Mouse (Mus musculus) stomach, postnatal 0 days (tissue): Measurements from ENCODE around the gene Ntan1. TPM values are rescaled to one million over a fixed set of nuclear protein-coding genes. Genes with fewer than 3 reads are reported as not detected.
"Not testable (repeated sequence)": the region's sequence is repeated elsewhere in the genome, so short reads cannot be mapped to it uniquely, and the experiment has no call there.

Source experiments
- ATAC-seq: fragments of 200-750 bp; cut with Nextera tagmentation; 2 replicates; pipeline ENCODE4 v1.8.0; 2017; ENCODE audit not compliant: low FRiP score, low TSS enrichment
- DNase-seq: peaks from one replicate; pipeline ENCODE4 v3.0.0-alpha.2; 2016; ENCODE audit warnings: low spot score
- H3K27ac ChIP-seq: fragments of 300-500 bp; sonication (generic); replicated peaks from 2 replicates; pipeline ENCODE4 v1.5.1; 2014; ENCODE audit warnings: mild to moderate bottlenecking, control low read depth
- H3K27me3 ChIP-seq: fragments of 300-500 bp; sonication (generic); 2 replicates; pipeline ENCODE4 v1.6.1; 2014; ENCODE audit warnings: low read length; ENCODE audit not compliant: control insufficient read depth, insufficient read depth
- H3K36me3 ChIP-seq: fragments of 300-500 bp; sonication (generic); 2 replicates; pipeline ENCODE4 v1.6.1; 2014; ENCODE audit warnings: low read length, mixed read lengths; ENCODE audit not compliant: control insufficient read depth, insufficient read depth
- H3K4me1 ChIP-seq: fragments of 300-500 bp; sonication (generic); replicated peaks from 2 replicates; pipeline ENCODE4 v1.6.1; 2014; ENCODE audit warnings: antibody characterized with exemption; ENCODE audit not compliant: control insufficient read depth, insufficient read depth
- H3K4me2 ChIP-seq: fragments of 300-500 bp; sonication (generic); replicated peaks from 2 replicates; pipeline ENCODE4 v1.6.1; 2014; ENCODE audit warnings: low read depth, mild to moderate bottlenecking, control low read depth, moderate library complexity
- H3K4me3 ChIP-seq: fragments of 300-500 bp; sonication (generic); 2 replicates; pipeline ENCODE4 v1.5.1; 2014; ENCODE audit warnings: low read depth, low read length, control low read depth
- H3K9ac ChIP-seq: fragments of 300-500 bp; sonication (generic); 2 replicates; pipeline ENCODE4 v1.6.1; 2014; ENCODE audit warnings: mild to moderate bottlenecking, low read length, control low read depth, mixed read lengths
- H3K9me3 ChIP-seq: fragments of 300-500 bp; sonication (generic); 2 replicates; pipeline ENCODE4 v1.6.1; 2016; ENCODE audit warnings: low read length; ENCODE audit not compliant: control insufficient read depth
- CTCF ChIP-seq: IDR thresholded peaks from 2 replicates; pipeline ENCODE4 v1.5.1; 2016; ENCODE audit warnings: antibody characterized with exemption, low read depth, mild to moderate bottlenecking, moderate library complexity
- EP300 ChIP-seq: optimal IDR thresholded peaks from 2 replicates; pipeline ENCODE3; 2016; ENCODE audit warnings: antibody characterized with exemption
- whole genome bisulfite sequencing: fragments of 180-500 bp; shearing (Covaris S2); extraction: QIAGEN DNeasy Blood & Tissue Kit; methylation state at CpG from one replicate; pipeline ENCODE4 v1.1.7; 2014; 5-methylcytosine and 5-hydroxymethylcytosine counted together
- polyA plus RNA-seq: library from polyadenylated mRNA; unstranded; fragments of >200 nt; fragmentation: Nextera tagmentation; extraction: Ambion mirVana; gene quantifications from 2 replicates; pipeline ENCODE4 v1.2.1, GENCODE M21; 2015

Ntan1 gene
- polyA plus RNA-seq, 1 experiment from 2014 or later: 124 TPM

GRCm38 (mm10) chr16:13853886-13854285 is 35.2 kb downstream of the Ntan1 start:
- ATAC-seq: no peak
- no peaks in the 10 kb centered on the region for H3K4me1 ChIP-seq
- WGBS: 93% methylated on average over 4 of the region's 4 CpGs

GRCm38 (mm10) chr16:13866076-13866475 is 47.4 kb downstream of the Ntan1 start:
- H3K36me3 ChIP-seq: peaks cover 10% of the 10 kb centered on the region
- no peaks in the 10 kb centered on the region for H3K27me3 ChIP-seq
- no peak overlapping the region for H3K4me2 ChIP-seq
- H3K27ac ChIP-seq: peak overlapping the region; percentile 53; the same call in 1 of the 2 replicates
- ATAC-seq (peak; percentile 48; the same call in 1 of the 2 replicates), DNase-seq (no peak)
- no peak for TF ChIP-seq EP300
- WGBS: 41% methylated on average over 4 of the region's 4 CpGs
- no peaks in the 10 kb centered on the region for H3K4me1 ChIP-seq
- no peaks in the 10 kb centered on the region for H3K9me3 ChIP-seq
- no peak overlapping the region for H3K4me3 ChIP-seq
- no peak overlapping the region for H3K9ac ChIP-seq

More at GRCm38 (mm10) chr16:13853886-13854285, 35.2 kb downstream of the Ntan1 start:
- Histone ChIP-seq H3K4me3 (no peak overlapping the region), H3K9me3 (no peaks in the 10 kb centered on the region), H3K27ac (no peak overlapping the region), H3K4me2 (no peak overlapping the region), H3K36me3 (peaks cover 29% of the 10 kb centered on the region), H3K9ac (no peak overlapping the region), H3K27me3 (no peaks in the 10 kb centered on the region)
- no peak for DNase-seq
- no peak for TF ChIP-seq EP300
- no peak for TF ChIP-seq CTCF

- Histone ChIP-seq H3K9ac (no peak overlapping the region), H3K36me3 (peaks cover 10% of the 10 kb centered on the region), H3K9me3 (no peaks in the 10 kb centered on the region), H3K4me1 (no peaks in the 10 kb centered on the region), H3K4me2 (no peak overlapping the region), H3K27me3 (no peaks in the 10 kb centered on the region), H3K27ac (peak overlapping the region; percentile 53; the same call in 1 of the 2 replicates), H3K4me3 (no peak overlapping the region)
- TF ChIP-seq CTCF (no peak), EP300 (no peak)
- 53% methylated on average over 5 of the region's 5 CpGs for WGBS
- ATAC-seq: no peak
- no peak for DNase-seq
Observed at GRCm38 (mm10) chr16:13866616-13867015, 48.0 kb downstream of the Ntan1 start.

GRCm38 (mm10) chr16:13867406-13867805 is 48.8 kb downstream of the Ntan1 start:
- peaks cover 14% of the 10 kb centered on the region for H3K36me3 ChIP-seq
- H3K9ac ChIP-seq, H3K27me3 ChIP-seq, H3K4me2 ChIP-seq, H3K4me1 ChIP-seq, H3K27ac ChIP-seq, H3K4me3 ChIP-seq, DNase-seq, H3K9me3 ChIP-seq, ATAC-seq: not testable (repeated sequence)
- 55% methylated on average over 5 of the region's 5 CpGs for WGBS

- ATAC-seq (no peak), DNase-seq (no peak)
- 48% methylated on average over 42 of the region's 42 CpGs for WGBS
- peaks cover 15% of the 10 kb centered on the region for H3K36me3 ChIP-seq
- H3K9ac ChIP-seq: no peak overlapping the region
- H3K4me3 ChIP-seq: no peak overlapping the region
- H3K27me3 ChIP-seq: no peaks in the 10 kb centered on the region
- no peak overlapping the region for H3K27ac ChIP-seq
- H3K4me1 ChIP-seq: no peaks in the 10 kb centered on the region
- H3K4me2 ChIP-seq: no peak overlapping the region
- no peaks in the 10 kb centered on the region for H3K9me3 ChIP-seq
- TF ChIP-seq EP300: no peak
- TF ChIP-seq CTCF: no peak
Observed at GRCm38 (mm10) chr16:13867910-13868514, 49.4 kb downstream of the Ntan1 start.

- H3K27me3 ChIP-seq: no peaks in the 10 kb centered on the region
- no peak overlapping the region for H3K4me3 ChIP-seq
- TF ChIP-seq CTCF (no peak), EP300 (no peak)
- ATAC-seq (no peak), DNase-seq (no peak)
- no peak overlapping the region for H3K9ac ChIP-seq
- H3K9me3 ChIP-seq: no peaks in the 10 kb centered on the region
- peaks cover 13% of the 10 kb centered on the region; the same call in 1 of the 2 replicates for H3K36me3 ChIP-seq
- no peak overlapping the region for H3K4me2 ChIP-seq
- 85% methylated on average over 4 of the region's 4 CpGs for WGBS
- no peak overlapping the region for H3K27ac ChIP-seq
- H3K4me1 ChIP-seq: no peaks in the 10 kb centered on the region
Observed at GRCm38 (mm10) chr16:13875483-13875882, 56.8 kb downstream of the Ntan1 start.
